Mouse (Mus musculus) inflammation-experienced regulatory T-cells, adult 6 months (primary cell): ENCODE results near the gene Fut2. TPM values are rescaled to one million over a fixed set of nuclear protein-coding genes. Genes with fewer than 3 reads are reported as not detected.

Source experiments
- polyA plus RNA-seq, 3 experiments: library from polyadenylated mRNA; unstranded; fragments of 100-300 nt; shearing (Covaris generic); gene quantifications; one replicate each; pipeline ENCODE4 v1.2.1; 2017

Fut2 gene
- polyA plus RNA-seq, 3 experiments from 2014 or later: not detected

Other genes with a start within 250 kb of the Fut2 start
- not detected for gene Lhb, start 245.6 kb downstream of the Fut2 start, polyA plus RNA-seq
- gene Gys1, start 231.6 kb downstream of the Fut2 start, polyA plus RNA-seq: 1 to 10 TPM; 6.7 to 10.0 (median 9.7) TPM
- 10 to 100 TPM; 36.7 to 48.4 (median 43.8) TPM for gene Ruvbl2, start 228.3 kb downstream of the Fut2 start, polyA plus RNA-seq
- gene Ftl1, start 206.5 kb downstream of the Fut2 start, polyA plus RNA-seq: 1,000 to 10,000 TPM; 1,271 to 2,003 (median 1,772) TPM
- gene Bax, start 199.5 kb downstream of the Fut2 start, polyA plus RNA-seq: 100 to 1,000 TPM; 138 to 175 (median 143) TPM
- gene Tulp2, start 184.5 kb downstream of the Fut2 start, polyA plus RNA-seq: 1 to 10 TPM in 1 of 3 experiments, under 1 TPM in 2; 0.23 to 1.8 (median 0.29) TPM
- gene Gm45808, start 179.6 kb downstream of the Fut2 start, polyA plus RNA-seq: not detected
- gene Dhdh, start 177.6 kb downstream of the Fut2 start, polyA plus RNA-seq: 1 to 10 TPM; 1.0 to 1.1 (median 1.1) TPM
- gene Nucb1, start 156.0 kb downstream of the Fut2 start, polyA plus RNA-seq: 100 to 1,000 TPM; 119 to 153 (median 121) TPM
- gene Ppp1r15a, start 140.1 kb downstream of the Fut2 start, polyA plus RNA-seq: 10 to 100 TPM; 30.4 to 76.6 (median 56.4) TPM
- gene Plekha4, start 140.1 kb downstream of the Fut2 start, polyA plus RNA-seq: under 1 TPM; 0.36 to 0.78 (median 0.53) TPM
- under 1 TPM; 0.82 to 0.95 (median 0.91) TPM for gene Hsd17b14, start 111.5 kb downstream of the Fut2 start, polyA plus RNA-seq
- gene Bcat2, start 96.2 kb downstream of the Fut2 start, polyA plus RNA-seq: 10 to 100 TPM; 33.2 to 54.7 (median 51.4) TPM
- not detected for gene Fgf21, start 50.9 kb downstream of the Fut2 start, polyA plus RNA-seq
- not detected for gene Fut1, start 49.1 kb downstream of the Fut2 start, polyA plus RNA-seq
- gene Izumo1, start 44.6 kb downstream of the Fut2 start, polyA plus RNA-seq: not detected
- under 1 TPM in 1 of 3 experiments, not detected in 2; 0.17 TPM for gene Rasip1, start 38.9 kb downstream of the Fut2 start, polyA plus RNA-seq
- not detected for gene Mamstr, start 26.4 kb downstream of the Fut2 start, polyA plus RNA-seq
- not detected for gene Ntn5, start 17.6 kb upstream of the Fut2 start, polyA plus RNA-seq
- under 1 TPM in 1 of 3 experiments, not detected in 2; 0.22 TPM for gene Sec1, start 28.0 kb upstream of the Fut2 start, polyA plus RNA-seq
- gene Car11, start 33.4 kb upstream of the Fut2 start, polyA plus RNA-seq: 1 to 10 TPM in 2 of 3 experiments, not detected in 1; 1.5 TPM
- gene Dbp, start 38.7 kb upstream of the Fut2 start, polyA plus RNA-seq: 1 to 10 TPM; 3.1 to 8.6 (median 6.5) TPM
- 1,000 to 10,000 TPM; 1,609 to 2,946 (median 2,383) TPM for gene Rpl18, start 49.1 kb upstream of the Fut2 start, polyA plus RNA-seq
- gene Sphk2, start 51.6 kb upstream of the Fut2 start, polyA plus RNA-seq: 10 to 100 TPM; 12.1 to 17.3 (median 15.5) TPM
- under 1 TPM in 2 of 3 experiments, not detected in 1; 0.63 to 0.80 TPM for gene Fam83e, start 54.8 kb upstream of the Fut2 start, polyA plus RNA-seq
- not detected for gene Spaca4, start 59.4 kb upstream of the Fut2 start, polyA plus RNA-seq
- under 1 TPM in 1 of 3 experiments, not detected in 2; 0.58 TPM for gene Lmtk3, start 117.3 kb upstream of the Fut2 start, polyA plus RNA-seq
- 1 to 10 TPM; 3.4 to 6.4 (median 3.8) TPM for gene Sult2b1, start 118.3 kb upstream of the Fut2 start, polyA plus RNA-seq
- 10 to 100 TPM; 11.9 to 19.8 (median 16.7) TPM for gene Cyth2, start 148.2 kb upstream of the Fut2 start, polyA plus RNA-seq
- not detected for gene Kcnj14, start 158.4 kb upstream of the Fut2 start, polyA plus RNA-seq
- 10 to 100 TPM; 16.5 to 29.3 (median 27.2) TPM for gene Grwd1, start 164.6 kb upstream of the Fut2 start, polyA plus RNA-seq
- 10 to 100 TPM; 18.9 to 39.3 (median 36.9) TPM for gene Kdelr1, start 206.4 kb upstream of the Fut2 start, polyA plus RNA-seq
- gene Grin2d, start 212.0 kb upstream of the Fut2 start, polyA plus RNA-seq: not detected
- gene Syngr4, start 230.3 kb upstream of the Fut2 start, polyA plus RNA-seq: under 1 TPM in 1 of 3 experiments, not detected in 2; 0.52 TPM
- 1 to 10 TPM; 3.7 to 7.0 (median 5.0) TPM for gene Tmem143, start 230.5 kb upstream of the Fut2 start, polyA plus RNA-seq